Mouse (Mus musculus) thymus, postnatal 0 days (tissue): ENCODE data around the gene Ptprt. TPM values are rescaled to one million over a fixed set of nuclear protein-coding genes. Genes with fewer than 3 reads are reported as not detected.

Experiments
- DNase-seq: peaks from one replicate; pipeline ENCODE4 v3.0.0-alpha.2; 2015; ENCODE audit warnings: low spot score
- polyA plus RNA-seq: library from polyadenylated mRNA; unstranded; fragments of >200 nt; fragmentation: Nextera tagmentation; extraction: Ambion mirVana; gene quantifications from 2 replicates; pipeline ENCODE4 v1.2.1, GENCODE M21; 2015

Gene Ptprt
- 1.5 and 1.7 TPM in 2 replicates for polyA plus RNA-seq

GRCm38 (mm10) chr2:162660941-162661386 is at the start of gene Ptprt:
TSS of gene Ptprt (minus strand) at chr2:162661147.
- no peak for DNase-seq

DNA sequence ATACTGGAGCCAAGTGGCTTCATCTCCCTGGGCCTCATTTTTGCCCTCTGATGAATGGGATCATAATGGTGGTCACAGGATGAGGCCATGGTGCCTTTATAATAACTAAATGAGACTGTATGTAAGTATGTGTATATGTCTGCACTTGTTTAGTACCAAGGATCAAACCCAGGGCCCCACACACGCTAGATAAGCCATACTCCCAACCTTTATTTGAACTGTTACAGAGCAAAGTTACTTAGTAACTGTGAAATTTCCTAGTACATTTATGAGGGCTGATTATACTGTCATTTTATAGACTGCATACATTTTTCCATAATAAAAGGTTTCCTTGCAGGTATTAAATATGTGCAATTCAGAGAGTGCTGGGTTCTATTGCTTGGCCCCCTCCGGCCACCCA is 49.5 kb upstream of the Ptprt start:
- no peak for DNase-seq

GRCm38 (mm10) chr2:162699691-162700090 is 38.7 kb upstream of the Ptprt start:
- DNase-seq, result no peak

- DNase-seq, result no peak
Observed at GRCm38 (mm10) chr2:162699036-162699435, 38.1 kb upstream of the Ptprt start.

DNA sequence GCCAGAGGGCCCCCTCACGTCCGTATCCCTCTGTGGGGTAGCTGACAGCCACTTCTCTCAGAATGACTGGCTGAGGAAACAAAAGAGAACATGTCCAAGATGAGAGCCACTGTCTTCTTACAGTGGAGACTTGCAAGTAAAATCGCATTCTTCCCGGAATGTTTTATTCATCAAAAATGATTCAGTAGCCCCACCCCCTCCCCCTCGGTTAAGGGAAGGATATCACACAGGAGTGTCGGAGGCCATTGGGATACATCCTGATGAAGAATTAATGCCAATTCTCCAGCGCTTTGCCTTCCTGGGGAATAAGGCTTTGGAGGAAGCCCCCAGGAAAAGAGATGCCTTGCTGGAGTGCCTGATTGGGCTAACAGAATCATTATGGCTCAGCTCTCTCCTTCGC is 37.1 kb upstream of the Ptprt start:
- no peak for DNase-seq

GRCm38 (mm10) chr2:162697151-162697550 is 36.2 kb upstream of the Ptprt start:
- DNase-seq, result no peak

DNA sequence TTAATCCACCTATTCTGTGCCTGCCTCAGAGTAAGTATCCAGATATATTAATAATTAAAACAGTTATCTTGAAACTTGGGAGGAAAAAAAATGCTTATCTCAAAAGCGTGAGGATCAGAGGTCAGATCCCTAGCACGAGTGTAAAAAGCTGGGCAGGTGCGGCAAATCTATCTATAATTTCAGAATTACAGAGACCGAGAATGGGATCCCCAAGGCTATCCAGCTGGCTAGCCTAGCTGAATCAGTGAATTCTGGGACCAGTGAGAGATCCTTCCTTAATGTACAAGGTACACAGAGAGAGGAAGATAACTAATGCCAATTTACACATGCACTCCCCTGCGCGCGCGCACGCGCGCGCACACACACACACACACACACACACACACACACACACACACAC is 31.2 kb upstream of the Ptprt start:
- DNase-seq, result no peak

DNA sequence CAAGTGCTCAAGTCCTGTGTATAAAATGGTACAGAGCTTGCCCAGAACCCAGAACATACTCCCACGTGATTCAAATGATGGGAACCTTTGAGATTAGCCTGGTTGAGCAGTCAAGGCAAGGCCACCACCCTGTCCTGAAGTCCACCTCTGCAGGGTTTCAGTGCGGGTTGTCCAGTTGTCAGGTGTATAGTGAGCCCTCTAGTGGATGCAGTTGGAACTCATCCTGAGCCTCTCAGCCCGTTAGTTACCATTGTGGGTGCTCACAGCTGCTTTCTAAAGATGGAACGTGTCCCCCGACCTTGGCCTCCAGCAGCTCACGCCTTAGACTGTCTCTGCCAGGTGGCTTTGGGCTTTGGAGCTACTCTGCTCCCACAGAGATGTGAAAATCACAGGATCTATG is 21.7 kb upstream of the Ptprt start:
- peak; percentile 6 for DNase-seq

GRCm38 (mm10) chr2:162662431-162662970 is 1.6 kb upstream of the Ptprt start:
- no peak for DNase-seq

DNA sequence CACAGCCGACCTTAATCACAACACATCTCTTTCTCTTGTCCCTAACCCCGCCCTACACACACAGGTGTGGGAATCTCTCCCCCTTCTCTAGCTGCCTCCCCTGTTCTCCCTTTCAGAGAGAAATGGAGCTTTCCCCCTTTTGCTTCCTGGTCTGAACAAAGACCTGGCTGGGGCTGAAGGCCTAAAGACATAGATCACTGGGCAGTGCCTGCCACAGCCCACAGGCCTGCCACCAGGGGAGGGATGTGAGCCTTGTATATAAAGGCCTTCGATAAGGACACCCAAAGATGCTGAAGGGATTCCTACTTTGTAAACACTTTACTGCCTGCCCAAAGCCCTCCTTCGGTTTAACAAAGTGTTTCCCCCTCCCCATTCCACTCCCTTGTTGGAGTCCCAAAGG is 786 bp upstream of the Ptprt start:
- no peak for DNase-seq

DNA sequence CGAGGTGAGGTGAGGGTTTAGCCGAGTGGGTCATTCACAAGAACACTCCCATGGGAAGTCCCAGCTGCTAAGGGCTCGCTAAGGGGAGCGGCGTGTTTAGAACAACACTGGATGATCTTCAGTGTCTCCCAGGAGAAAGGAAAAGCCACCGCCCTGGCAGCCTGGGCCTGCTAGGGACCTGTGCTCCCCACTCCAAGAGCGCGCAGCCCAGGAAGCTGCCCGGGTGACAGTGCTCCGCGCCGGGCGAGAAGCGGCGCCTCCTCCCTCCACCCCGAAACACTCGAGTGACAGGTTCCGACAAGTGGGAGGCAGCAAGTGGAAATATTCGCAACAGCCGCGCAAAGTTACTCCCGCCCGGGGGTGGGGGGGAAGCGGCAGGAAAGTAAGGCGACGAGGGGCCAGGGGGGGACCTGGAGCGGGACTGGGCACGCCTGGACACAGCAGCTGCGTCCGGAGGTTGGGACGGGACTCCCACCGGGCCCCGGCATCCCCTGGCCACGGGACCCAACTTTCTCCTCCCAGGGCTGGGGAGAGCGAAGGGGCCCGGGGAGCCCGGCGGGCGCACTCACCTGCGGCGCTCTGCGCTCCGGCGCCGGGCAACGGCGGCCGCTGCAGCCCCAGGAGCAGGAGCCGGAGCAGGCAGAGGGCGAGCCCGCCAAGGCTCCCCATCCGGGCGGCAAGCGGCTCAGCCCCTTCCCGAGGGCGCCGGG is 561 bp downstream of the Ptprt start:
- no peak for DNase-seq

GRCm38 (mm10) chr2:162658997-162659396 is 1.9 kb downstream of the Ptprt start:
- peak; percentile 56 for DNase-seq

DNA sequence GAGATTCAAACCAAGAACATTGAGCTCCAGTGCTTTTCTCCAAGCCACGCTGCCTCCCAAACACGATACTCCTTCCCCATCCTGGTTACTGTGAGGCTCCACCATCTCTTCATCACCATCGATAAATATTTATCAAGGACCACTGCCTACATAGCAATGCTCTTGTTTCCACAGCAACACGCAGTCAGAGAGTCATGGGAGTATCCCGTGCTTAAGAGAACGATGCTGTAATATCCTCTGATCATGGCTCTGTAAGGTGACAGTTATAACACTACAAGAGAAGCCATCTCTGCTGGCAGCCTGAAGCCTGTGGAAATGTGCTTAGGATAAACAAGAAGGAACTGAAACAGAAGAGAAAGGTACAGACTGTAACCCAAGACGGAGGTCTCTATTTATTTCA is 3.4 kb downstream of the Ptprt start:
- DNase-seq, result no peak

GRCm38 (mm10) chr2:162654416-162654815 is 6.5 kb downstream of the Ptprt start:
- DNase-seq, result no peak

DNA sequence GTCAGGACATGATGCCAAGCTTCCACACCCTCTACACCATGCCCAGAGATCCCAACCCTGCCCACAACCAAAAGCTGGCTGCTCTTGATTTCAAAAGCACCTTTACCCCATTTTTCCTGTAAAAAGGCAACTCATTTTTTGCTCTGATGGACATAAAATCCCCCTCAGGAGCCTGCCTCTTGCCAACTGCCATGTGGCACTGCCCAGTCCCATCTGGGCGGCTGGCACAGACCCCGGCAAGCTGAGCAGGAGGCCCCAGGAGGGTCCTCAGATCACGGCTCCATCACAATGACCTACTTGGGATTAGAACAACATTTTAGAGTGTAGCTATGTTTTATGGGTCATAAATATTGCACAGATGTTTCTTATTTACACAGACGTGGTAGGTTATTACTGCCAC is 22.3 kb downstream of the Ptprt start:
- no peak for DNase-seq

DNA sequence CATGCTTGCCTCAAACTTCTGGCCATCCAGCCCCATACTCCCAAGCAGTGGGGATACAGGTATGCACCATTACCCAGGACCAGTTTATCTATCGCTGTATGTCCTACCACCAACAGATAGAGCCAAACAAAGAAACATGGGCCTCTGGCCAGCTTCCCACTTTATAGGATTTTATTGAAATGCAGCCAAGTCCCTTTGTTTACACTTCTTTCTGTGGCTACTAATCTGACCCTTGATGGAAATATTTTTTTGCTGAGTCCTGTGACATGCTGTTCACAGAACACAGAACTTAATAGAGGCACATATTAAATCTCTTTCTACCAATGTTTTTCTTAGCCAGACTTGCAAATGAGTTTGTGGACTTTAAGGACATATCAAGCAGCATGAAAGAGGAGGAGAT is 23.4 kb downstream of the Ptprt start:
- DNase-seq, result no peak

- DNase-seq, result no peak
Observed at GRCm38 (mm10) chr2:162636387-162637009, 24.4 kb downstream of the Ptprt start.

DNA sequence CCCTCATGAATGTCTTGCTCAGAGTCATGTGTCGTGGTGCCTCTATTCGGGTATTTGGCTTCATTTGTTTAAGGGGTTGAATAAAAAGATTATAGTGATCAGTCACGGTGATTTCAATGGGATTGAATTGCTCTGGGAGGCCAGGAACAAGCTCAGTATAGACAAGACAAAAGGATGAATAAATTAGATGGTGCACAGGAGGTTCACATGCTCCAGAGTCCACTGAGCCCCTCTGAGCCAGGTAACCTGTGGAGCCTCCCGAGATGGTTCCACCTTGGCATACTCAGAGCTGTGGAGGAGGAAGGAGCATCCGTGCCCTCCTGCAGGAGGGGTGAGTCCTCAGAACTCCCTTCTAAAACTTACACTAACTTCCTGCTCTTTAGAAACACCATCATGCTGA is 26.0 kb downstream of the Ptprt start:
- DNase-seq, result no peak

DNA sequence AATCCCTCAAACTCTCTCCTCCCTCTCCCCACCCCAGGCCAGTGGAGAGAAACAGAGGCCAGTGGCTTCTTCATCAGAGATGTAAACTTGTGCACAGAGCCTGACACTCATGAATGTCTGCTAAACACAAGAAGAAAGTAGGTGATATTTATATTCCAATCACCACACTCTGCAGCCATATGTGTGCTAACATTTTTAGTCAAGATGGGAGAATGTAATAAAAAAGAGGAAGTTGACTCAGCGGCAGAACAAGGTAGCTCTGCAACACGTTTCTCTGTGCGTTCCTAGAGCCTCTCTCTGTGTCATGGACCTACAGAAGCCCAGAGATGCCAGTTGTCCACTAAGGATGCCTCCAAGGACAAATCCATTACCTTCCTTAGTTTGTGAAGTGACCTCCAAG is 34.9 kb downstream of the Ptprt start:
- no peak for DNase-seq

DNA sequence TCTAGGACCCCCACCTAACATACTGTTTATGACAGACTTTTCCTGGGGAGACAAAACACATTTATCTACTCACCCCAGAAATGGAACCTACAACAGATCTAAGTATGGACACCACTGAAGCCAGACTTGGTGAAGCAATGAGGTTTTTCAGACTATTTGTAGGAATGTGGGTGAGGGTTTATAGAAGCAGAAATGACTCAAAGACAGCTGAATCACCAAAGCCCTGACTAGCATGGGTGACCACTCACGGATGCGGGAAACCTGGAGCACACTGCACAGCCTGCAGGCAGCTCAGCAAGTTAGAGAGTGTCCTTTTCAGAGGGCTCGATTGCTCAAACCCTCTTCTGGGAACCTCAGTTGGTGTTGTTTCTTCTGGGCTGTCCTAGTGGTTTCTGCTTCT is 36.2 kb downstream of the Ptprt start:
- no peak for DNase-seq

GRCm38 (mm10) chr2:162614256-162614655 is 46.7 kb downstream of the Ptprt start:
- DNase-seq, result no peak

GRCm38 (mm10) chr2:162613480-162613879 is 47.5 kb downstream of the Ptprt start:
- DNase-seq, result no peak

DNA sequence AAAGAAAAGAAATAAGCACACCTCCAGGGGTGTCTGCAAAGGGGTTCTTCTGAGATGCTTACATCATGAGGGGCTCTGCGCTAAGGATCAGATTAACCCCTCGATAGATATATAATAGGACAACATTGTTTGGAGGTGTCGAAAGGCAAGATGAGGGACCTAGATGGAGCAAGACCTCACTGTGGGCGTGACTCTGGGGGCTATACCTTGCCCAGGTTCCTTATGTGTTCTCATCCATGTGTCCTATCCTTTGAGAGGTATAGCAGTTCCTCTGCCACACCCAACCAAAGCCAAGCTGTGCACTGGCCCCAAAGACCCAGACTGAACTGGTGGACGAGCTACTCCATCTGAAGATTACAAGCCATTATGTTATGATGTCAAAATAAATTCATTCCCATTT is 58.2 kb downstream of the Ptprt start:
- no peak for DNase-seq
